Mouse (Mus musculus): Measurements from ENCODE around the gene Crybb1. TPM values are rescaled to one million over a fixed set of nuclear protein-coding genes. Genes with fewer than 3 reads are reported as not detected.

Gene Crybb1
- polyA plus RNA-seq, 1 experiment = 0.51 TPM

GRCm38 (mm10) chr5:112227354-112227753, 28.3 kb upstream of the Crybb1 start:
- no peak for TF ChIP-seq GATA1 (IDR thresholded peaks at IDR 0.05; ENCODE audit: low read length)

GRCm38 (mm10) chr5:112227898-112228239, 27.7 kb upstream of the Crybb1 start:
- TF ChIP-seq GATA1 (IDR thresholded peaks at IDR 0.05; ENCODE audit: low read length) = no peak

DNA sequence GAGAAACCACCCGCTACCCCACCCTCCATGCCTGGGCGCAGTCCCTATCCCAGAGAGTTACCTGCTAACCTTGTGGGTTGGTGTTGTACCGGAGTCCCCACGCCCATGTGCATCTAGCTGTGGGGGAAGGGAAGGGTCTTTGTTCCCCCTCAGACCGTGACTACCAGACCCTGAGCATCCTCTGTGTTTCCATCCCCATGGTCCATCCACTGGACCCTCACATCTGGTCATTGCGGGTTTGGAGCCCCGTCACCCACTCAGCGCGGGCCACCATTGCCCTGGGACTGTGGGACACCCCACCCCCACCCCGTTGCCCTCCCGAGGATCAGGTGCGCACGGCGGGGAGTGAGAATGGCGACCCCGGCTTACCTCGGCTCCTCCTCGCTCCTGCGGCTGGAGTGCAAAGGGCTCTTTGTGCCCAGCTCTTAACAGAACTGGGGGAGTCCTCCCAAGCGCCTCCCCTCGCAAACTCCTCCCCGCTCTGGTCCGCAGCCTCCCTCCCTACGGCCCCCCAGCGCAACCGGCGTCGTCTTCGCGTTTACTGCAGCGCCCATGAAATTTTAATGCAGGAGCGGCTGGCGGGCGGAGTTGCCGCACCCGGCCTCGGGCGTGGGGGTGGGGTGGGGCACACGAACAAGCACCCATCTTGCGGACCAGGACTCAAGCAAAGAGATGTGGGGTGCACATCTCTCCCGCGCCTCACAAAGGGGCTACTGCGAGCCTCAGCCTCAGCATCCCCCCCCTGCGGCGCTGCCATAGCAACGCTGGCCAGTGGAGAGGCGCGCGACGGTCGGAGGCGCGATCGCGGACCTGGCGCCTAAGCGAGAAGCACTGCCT, 27.2 kb upstream of the Crybb1 start:
- no peak for TF ChIP-seq GATA1 (IDR thresholded peaks at IDR 0.05; ENCODE audit: low read length)

- no peak for TF ChIP-seq GATA1 (IDR thresholded peaks at IDR 0.05; ENCODE audit: low read length)
Measured at GRCm38 (mm10) chr5:112235806-112236205, 19.8 kb upstream of the Crybb1 start.

DNA sequence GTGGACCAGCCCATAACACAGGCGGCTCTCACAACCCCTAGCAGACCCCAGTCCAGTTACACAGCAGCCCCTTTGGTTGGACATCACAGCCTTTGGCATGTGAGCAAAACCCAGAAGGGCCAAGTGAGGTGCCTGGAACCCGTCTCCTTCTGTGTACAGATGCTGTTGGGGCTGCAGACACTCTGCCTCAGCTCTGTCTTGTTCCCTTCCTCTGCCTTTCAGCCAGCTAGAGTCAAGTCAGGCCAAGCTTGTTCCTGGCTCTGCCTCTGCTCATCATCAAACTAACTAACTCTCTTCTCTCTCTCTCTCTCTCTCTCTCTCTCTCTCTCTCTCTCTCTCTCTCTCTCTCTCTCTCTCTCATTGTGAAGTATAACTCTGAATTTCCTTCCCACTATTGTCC, 19.0 kb upstream of the Crybb1 start:
- no peak for TF ChIP-seq GATA1 (IDR thresholded peaks at IDR 0.05; ENCODE audit: low read length)

- TF ChIP-seq GATA1 (IDR thresholded peaks at IDR 0.05; ENCODE audit: low read length) = no peak
Measured at GRCm38 (mm10) chr5:112237439-112237838, 18.2 kb upstream of the Crybb1 start.

DNA sequence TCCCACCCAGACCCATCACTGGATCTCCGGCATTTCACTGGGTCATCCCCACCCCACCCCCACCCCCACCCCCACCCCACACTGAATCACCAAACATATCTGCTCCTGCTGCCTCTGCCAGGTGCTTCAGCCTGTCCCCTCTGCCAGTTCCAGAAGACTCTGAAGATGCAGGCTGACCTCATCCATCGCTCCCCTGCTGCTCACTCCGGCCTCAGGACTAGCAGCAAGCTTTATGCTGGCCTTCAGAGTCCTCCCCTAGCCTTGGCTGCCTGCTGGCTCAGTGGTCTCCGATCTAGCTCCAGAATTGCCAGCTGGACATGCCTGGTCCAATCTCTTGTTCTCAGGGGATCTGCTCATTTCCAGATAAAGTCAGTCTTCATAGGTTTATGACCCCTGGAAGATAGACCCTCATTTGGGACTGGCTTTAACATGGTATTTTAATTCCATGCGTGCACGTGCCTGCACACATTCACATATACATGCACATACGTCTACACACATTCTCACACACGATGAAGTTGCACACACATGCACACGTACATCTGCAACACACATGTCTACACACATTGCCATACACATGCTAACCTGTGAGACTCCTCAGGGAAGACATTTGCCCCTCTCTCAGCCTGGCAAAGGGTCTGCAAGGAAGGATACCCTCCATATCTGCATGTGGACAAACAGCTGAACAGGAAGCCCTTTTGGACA, 17.6 kb upstream of the Crybb1 start:
- no peak for TF ChIP-seq GATA1 (IDR thresholded peaks at IDR 0.05; ENCODE audit: low read length)

DNA sequence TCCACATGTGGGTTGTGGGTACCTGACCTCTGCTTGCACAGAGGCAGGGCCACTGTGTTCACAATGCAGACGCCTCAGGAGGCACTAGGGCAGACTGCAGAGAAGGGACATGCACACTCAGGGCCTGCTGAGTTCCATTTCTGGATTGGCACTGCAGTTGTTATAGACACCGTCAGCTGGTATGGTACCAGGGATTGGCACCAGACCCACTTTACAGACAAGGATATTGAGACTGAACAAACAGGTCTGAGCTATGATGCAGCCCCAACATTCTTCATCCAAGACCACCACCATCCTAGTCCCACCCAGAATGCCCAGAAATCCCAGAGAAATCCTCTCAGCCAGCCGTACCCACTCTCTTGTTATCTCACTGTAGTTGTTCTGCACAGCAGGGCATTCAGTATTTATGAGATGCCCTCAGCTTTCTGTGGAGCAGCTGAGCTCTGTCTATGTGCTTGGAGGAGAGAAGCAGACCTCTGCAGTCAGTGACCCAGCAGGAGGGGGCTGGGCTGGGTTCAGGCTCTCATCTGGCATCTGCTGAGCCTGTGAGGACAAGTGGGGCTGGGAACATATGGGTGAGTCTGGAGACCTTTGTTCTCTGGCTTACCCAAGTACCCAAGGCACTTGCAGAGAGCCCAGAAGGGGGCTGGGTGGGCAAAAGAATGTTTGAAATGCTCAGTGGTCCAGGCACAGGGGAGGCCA, 16.7 kb upstream of the Crybb1 start:
- TF ChIP-seq GATA1 (IDR thresholded peaks at IDR 0.05; ENCODE audit: low read length) = no peak

GRCm38 (mm10) chr5:112240761-112241160, 14.9 kb upstream of the Crybb1 start:
- no peak for TF ChIP-seq GATA1 (IDR thresholded peaks at IDR 0.05; ENCODE audit: low read length)

- TF ChIP-seq GATA1 (IDR thresholded peaks at IDR 0.05; ENCODE audit: low read length) = no peak
Measured at GRCm38 (mm10) chr5:112241849-112242248, 13.8 kb upstream of the Crybb1 start.

GRCm38 (mm10) chr5:112242361-112242778, 13.2 kb upstream of the Crybb1 start:
- TF ChIP-seq GATA1 (IDR thresholded peaks at IDR 0.05; ENCODE audit: low read length) = no peak

GRCm38 (mm10) chr5:112243041-112243440, 12.6 kb upstream of the Crybb1 start:
- no peak for TF ChIP-seq GATA1 (IDR thresholded peaks at IDR 0.05; ENCODE audit: low read length)

- TF ChIP-seq GATA1 (IDR thresholded peaks at IDR 0.05; ENCODE audit: low read length) = peak; percentile 11
Measured at GRCm38 (mm10) chr5:112243539-112244274, 11.9 kb upstream of the Crybb1 start.

GRCm38 (mm10) chr5:112244275-112244562, 11.4 kb upstream of the Crybb1 start:
- TF ChIP-seq GATA1 (IDR thresholded peaks at IDR 0.05; ENCODE audit: low read length) = no peak

GRCm38 (mm10) chr5:112244890-112245615, 10.6 kb upstream of the Crybb1 start:
- no peak for TF ChIP-seq GATA1 (IDR thresholded peaks at IDR 0.05; ENCODE audit: low read length)
